In the genomic region with DNA sequence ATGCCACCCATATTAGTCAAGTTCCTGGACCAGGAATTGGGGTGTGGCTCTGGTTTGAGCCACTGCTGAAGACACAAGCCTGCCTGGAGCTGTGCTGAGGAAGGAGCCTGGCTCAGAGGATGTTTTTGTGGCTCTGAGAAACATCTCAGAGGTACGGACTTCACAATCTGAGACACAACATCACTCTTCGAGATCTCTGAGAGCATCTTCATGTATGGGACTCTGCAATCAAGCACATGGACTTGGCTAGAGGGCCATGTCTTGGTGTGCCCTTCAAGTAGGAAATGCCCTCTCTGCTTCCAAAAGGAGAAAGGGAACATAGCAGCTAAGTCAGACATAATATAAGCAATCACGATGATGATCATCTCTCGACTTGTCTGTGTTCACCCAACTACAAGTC, we compare ENCODE assay signal across 25 mouse cellular contexts. TPM values are rescaled to one million over a fixed set of nuclear protein-coding genes. Genes with fewer than 3 reads are reported as not detected.
DNase-seq lines count a peak whose midpoint lies in the region; ATAC-seq and TF ChIP-seq lines count a peak whose summit lies in the region.
"Had no signal": no experiment of that assay in that cellular context is flagged by ENCODE, and none has a peak within 500 bp of the region (broad histone marks: within the 10 kb centered on the region; RNA-seq: fewer than 3 reads in every experiment).

No protein-coding gene starts in this region.

- intact Hi-C loops in heart, adult 2 months (cut with DNase I): no loop called here

- no peak for TF ChIP-seq POLR2A in heart, adult 2 months (IDR thresholded peaks at IDR 0.05; ENCODE audit: insufficient read depth, low read depth, low read length)

- peak overlapping the region; percentile 20; the same call in 1 of the 2 replicates for H3K4me3 ChIP-seq in E14TG2a.4 (replicated peaks; ENCODE audit: low read length)
- no peak overlapping the region for H3K4me3 ChIP-seq in heart, adult 2 months
- H3K4me3 ChIP-seq: embryonic facial prominence, embryonic 13.5 days; embryonic facial prominence, embryonic 15.5 days; erythroblast, embryonic 14.5 days; forebrain, embryonic 10.5 days; forebrain, embryonic 12.5 days had no signal

- no peaks in the 10 kb centered on the region for H3K9me3 ChIP-seq in E14TG2a.4 (ENCODE audit: low read length)
- H3K9me3 ChIP-seq: embryonic facial prominence, embryonic 13.5 days; embryonic facial prominence, embryonic 15.5 days had no signal

- H3K36me3 ChIP-seq in E14TG2a.4 (ENCODE audit: insufficient read depth, low read length): no peaks in the 10 kb centered on the region
- no peaks in the 10 kb centered on the region for H3K36me3 ChIP-seq in heart, adult 2 months (ENCODE audit: control insufficient read depth, insufficient read depth, low read length)
- H3K36me3 ChIP-seq: embryonic facial prominence, embryonic 13.5 days; embryonic facial prominence, embryonic 15.5 days; forebrain, embryonic 10.5 days; forebrain, embryonic 12.5 days had no signal

- DNase-seq in ES-CJ7 (ENCODE audit: low read depth, low spot score) (peak; percentile 49), R1 (ENCODE audit: low read depth, low spot score) (peak; percentile 61)
- DNase-seq in spleen, adult 18-20 months: no peak
- no peak for DNase-seq in heart, adult 2 months
- DNase-seq: B cell, adult 2 months; cerebellum, adult 11 months; cerebellum, adult 9-11 months had no signal

- no peaks in the 10 kb centered on the region for H3K79me2 ChIP-seq in heart, adult 2 months (replicated peaks; ENCODE audit: control insufficient read depth, insufficient read depth, low read length)

- 90% methylated on average over 4 of the region's 4 CpGs for WGBS in heart, adult 2 months

- ATAC-seq in CD4-positive, CD25-positive, alpha-beta regulatory T cell, adult 4 months: no peak
- ATAC-seq: forebrain, embryonic 14.5 days; forebrain, embryonic 16.5 days had no signal

- peaks cover 42% of the 10 kb centered on the region for H3K4me1 ChIP-seq in E14TG2a.4 (replicated peaks; ENCODE audit: low read depth, low read length)
- no peaks in the 10 kb centered on the region for H3K4me1 ChIP-seq in heart, adult 2 months (ENCODE audit: control insufficient read depth, insufficient read depth, low read length)
- H3K4me1 ChIP-seq: embryonic facial prominence, embryonic 13.5 days; embryonic facial prominence, embryonic 15.5 days; forebrain, embryonic 10.5 days; forebrain, embryonic 12.5 days had no signal

- H3K27me3 ChIP-seq in E14TG2a.4 (ENCODE audit: insufficient read depth, low read length): no peaks in the 10 kb centered on the region
- no peaks in the 10 kb centered on the region for H3K27me3 ChIP-seq in heart, adult 2 months (ENCODE audit: control insufficient read depth, insufficient read depth, low read length)
- H3K27me3 ChIP-seq: embryonic facial prominence, embryonic 13.5 days; embryonic facial prominence, embryonic 15.5 days; forebrain, embryonic 12.5 days had no signal

- no peak overlapping the region for H3K9ac ChIP-seq in heart, adult 2 months (ENCODE audit: low read depth, low read length)
- H3K9ac ChIP-seq: embryonic facial prominence, embryonic 13.5 days; embryonic facial prominence, embryonic 15.5 days; forebrain, embryonic 12.5 days had no signal

- TF ChIP-seq CTCF in E14TG2a.4 (conservative IDR thresholded peaks at IDR 0.05; ENCODE audit: low read length): no peak
- TF ChIP-seq CTCF in heart, adult 2 months (IDR thresholded peaks at IDR 0.05): no peak

- H3K27ac ChIP-seq in heart, adult 2 months: no peak overlapping the region
- H3K27ac ChIP-seq: embryonic facial prominence, embryonic 13.5 days; embryonic facial prominence, embryonic 15.5 days; forebrain, embryonic 10.5 days; forebrain, embryonic 12.5 days had no signal

- no peak for TF ChIP-seq EP300 in heart, adult 2 months (IDR thresholded peaks at IDR 0.05; ENCODE audit: insufficient read depth, low read depth, low read length)

RNA-seq across cellular contexts. Expression of a gene that starts 25.5 kb away (rescaled TPM):
- polyA plus RNA-seq in CD4-positive, CD25-positive, alpha-beta regulatory T cell, adult 4 months (2017; shearing (Covaris generic)): not detected
- total RNA-seq in heart, adult 2 months (2021): not detected
- not detected in 2 replicates for polyA plus RNA-seq in heart, adult 2 months (2012; rRNA removed)
- total RNA-seq: adrenal gland, adult 2 months; adrenal gland, postnatal 10 days; adrenal gland, postnatal 25 days; adrenal gland, postnatal 4 days; common myeloid progenitor, adult 5-6 weeks; MEL had no signal
- polyA plus RNA-seq: adrenal gland, adult 2 months; erythroblast, embryonic 14.5 days; forebrain, embryonic 14.5 days; forebrain, embryonic 16.5 days; frontal cortex, adult 2 months had no signal

RNA-seq across cellular contexts. Expression of a gene that starts 55.0 kb away (rescaled TPM):
- polyA plus RNA-seq in CD4-positive, CD25-positive, alpha-beta regulatory T cell, adult 4 months (2017; shearing (Covaris generic)): not detected
- total RNA-seq in heart, adult 2 months (2021): under 1 TPM in 1 of 2 experiments, not detected in 1; 0.13 TPM
- polyA plus RNA-seq in heart, adult 2 months (2012; rRNA removed): 0.14 TPM in 1 of 2 replicates, not detected in the other
- total RNA-seq: adrenal gland, adult 2 months; adrenal gland, postnatal 25 days; MEL had no signal
- polyA plus RNA-seq: brain, embryonic 14.5 days; embryonic facial prominence, embryonic 11.5 days; embryonic facial prominence, embryonic 13.5 days; embryonic facial prominence, embryonic 15.5 days; erythroblast, embryonic 14.5 days; forebrain, embryonic 10.5 days; forebrain, embryonic 12.5 days; forebrain, embryonic 14.5 days; forebrain, embryonic 16.5 days had no signal

Comparison
In these comparisons a context has a peak if more than half of its experiments do, and no peak if none do; other contexts are left out.
1. DNase-seq: peak in ES-CJ7 (single experiment) and R1 (single experiment); none in spleen, adult 18-20 months (0 of 2) and heart, adult 2 months (0 of 2).